ENCODE assay signal across 7 mouse cellular contexts in genomic region chr19:23141391-23142281, GRCm38 (mm10). TPM values are rescaled to one million over a fixed set of nuclear protein-coding genes. Genes with fewer than 3 reads are reported as not detected.
DNase-seq lines count a peak whose midpoint lies in the region; ATAC-seq and TF ChIP-seq lines count a peak whose summit lies in the region.

No protein-coding gene starts in this region.

- under 1% methylated on average over 94 of the region's 94 CpGs for WGBS in embryonic facial prominence, embryonic 12.5 days
- under 1% methylated on average over 39 of the region's 94 CpGs for WGBS in limb, embryonic 14.5 days
- WGBS in midbrain, embryonic 13.5 days = under 1% methylated on average over 92 of the region's 94 CpGs
- WGBS in spleen, adult 2 months = 1% methylated on average over 87 of the region's 94 CpGs

- DNase-seq in adrenal gland, postnatal 25 days = peak; percentile 90
- peak; percentile 83 for DNase-seq in heart, adult 8-10 months (ENCODE audit: low spot score)
- DNase-seq in kidney, adult 8-10 months = peak; percentile 68 to 74
- DNase-seq in limb, embryonic 14.5 days (ENCODE audit: low spot score) = peak; percentile 75
- DNase-seq in spleen, adult 2 months (ENCODE audit: low read depth in 1 of 2, low spot score in 2 of 2) = peak in 1 of 2 experiments; percentile 23

- H3K9ac ChIP-seq in embryonic facial prominence, embryonic 12.5 days = peak overlapping the region; percentile 60
- H3K9ac ChIP-seq in limb, embryonic 14.5 days (ENCODE audit: low read depth, low read length, severe bottlenecking) = peak overlapping the region; percentile 56
- peak overlapping the region; percentile 63 for H3K9ac ChIP-seq in midbrain, embryonic 13.5 days (replicated peaks)

- H3K4me1 ChIP-seq in embryonic facial prominence, embryonic 12.5 days = peaks cover 13% of the 10 kb centered on the region
- peaks cover 15% of the 10 kb centered on the region for H3K4me1 ChIP-seq in limb, embryonic 14.5 days (ENCODE audit: control insufficient read depth, insufficient read depth, low read length)
- H3K4me1 ChIP-seq in midbrain, embryonic 13.5 days (replicated peaks) = peaks cover 22% of the 10 kb centered on the region
- peaks cover 4% of the 10 kb centered on the region; the same call in 1 of the 2 replicates for H3K4me1 ChIP-seq in spleen, adult 2 months (ENCODE audit: control insufficient read depth, insufficient read depth, insufficient read length)

- no peaks in the 10 kb centered on the region for H3K36me3 ChIP-seq in embryonic facial prominence, embryonic 12.5 days
- no peaks in the 10 kb centered on the region for H3K36me3 ChIP-seq in limb, embryonic 14.5 days (ENCODE audit: control insufficient read depth, insufficient read depth, low read length)
- no peaks in the 10 kb centered on the region for H3K36me3 ChIP-seq in midbrain, embryonic 13.5 days
- H3K36me3 ChIP-seq in spleen, adult 2 months (ENCODE audit: control insufficient read depth, insufficient read depth, low read length) = no peaks in the 10 kb centered on the region

- TF ChIP-seq CTCF in spleen, adult 2 months (IDR thresholded peaks at IDR 0.05; ENCODE audit: extremely low read depth, insufficient read depth, insufficient read length, insufficient replicate concordance) = no peak

- peaks cover 39% of the 10 kb centered on the region for H3K27me3 ChIP-seq in embryonic facial prominence, embryonic 12.5 days
- peaks cover 11% of the 10 kb centered on the region for H3K27me3 ChIP-seq in limb, embryonic 14.5 days (ENCODE audit: control insufficient read depth, insufficient read depth, low read length)
- H3K27me3 ChIP-seq in midbrain, embryonic 13.5 days = peaks cover 62% of the 10 kb centered on the region
- peaks cover 7% of the 10 kb centered on the region; the same call in 1 of the 2 replicates for H3K27me3 ChIP-seq in spleen, adult 2 months (ENCODE audit: control insufficient read depth, insufficient read depth, low read length)

- H3K9me3 ChIP-seq in embryonic facial prominence, embryonic 12.5 days = no peaks in the 10 kb centered on the region
- H3K9me3 ChIP-seq in limb, embryonic 14.5 days (ENCODE audit: control insufficient read depth, low read length) = no peaks in the 10 kb centered on the region
- no peaks in the 10 kb centered on the region for H3K9me3 ChIP-seq in midbrain, embryonic 13.5 days

- TF ChIP-seq POLR2A in limb, embryonic 14.5 days (IDR thresholded peaks at IDR 0.05; ENCODE audit: borderline replicate concordance, extremely low read depth, insufficient read depth, insufficient read length) = no peak
- TF ChIP-seq POLR2A in spleen, adult 2 months (IDR thresholded peaks at IDR 0.05; ENCODE audit: low read depth, low read length) = no peak

- H3K4me2 ChIP-seq in embryonic facial prominence, embryonic 12.5 days (replicated peaks) = peak overlapping the region; percentile 96
- H3K4me2 ChIP-seq in limb, embryonic 14.5 days (replicated peaks; ENCODE audit: low read depth, low read length, severe bottlenecking) = peak overlapping the region; percentile 95
- peak overlapping the region; percentile 96 for H3K4me2 ChIP-seq in midbrain, embryonic 13.5 days (replicated peaks)

- H3K4me3 ChIP-seq in embryonic facial prominence, embryonic 12.5 days = peak overlapping the region; percentile 62
- peak overlapping the region; percentile 62 for H3K4me3 ChIP-seq in limb, embryonic 14.5 days (replicated peaks; ENCODE audit: low read length)
- peak overlapping the region; percentile 61 for H3K4me3 ChIP-seq in midbrain, embryonic 13.5 days (replicated peaks)
- peak overlapping the region; percentile 83 for H3K4me3 ChIP-seq in spleen, adult 2 months (ENCODE audit: extremely low read depth, insufficient read depth, insufficient read length)

- no peak for ATAC-seq in embryonic facial prominence, embryonic 12.5 days (ENCODE audit: insufficient number of reproducible peaks, insufficient read depth, low FRiP score, low TSS enrichment)
- ATAC-seq in limb, embryonic 14.5 days (ENCODE audit: low FRiP score, low read depth) = no peak
- ATAC-seq in midbrain, embryonic 13.5 days = peak; percentile 40

- no peak overlapping the region for H3K27ac ChIP-seq in embryonic facial prominence, embryonic 12.5 days
- H3K27ac ChIP-seq in limb, embryonic 14.5 days (replicated peaks; ENCODE audit: low read depth, low read length) = peak overlapping the region; percentile 67
- 0 out of 2 replicates have a peak overlapping the region, but pooled peaks have one; percentile 14 for H3K27ac ChIP-seq in midbrain, embryonic 13.5 days
- H3K27ac ChIP-seq in spleen, adult 2 months (ENCODE audit: insufficient read depth, low read length) = peak overlapping the region; percentile 93

RNA-seq across cellular contexts. Expression of gene Klf9, which starts 0.6 kb away (rescaled TPM):
- total RNA-seq in adrenal gland, postnatal 25 days (2021) = 72.2 and 72.8 TPM in 2 replicates
- 2.6 and 2.8 TPM in 2 replicates for polyA plus RNA-seq in embryonic facial prominence, embryonic 12.5 days (2016; fragmentation: Nextera tagmentation; extraction: Ambion mirVana)
- total RNA-seq in heart, adult 8-10 months (2022) = 100 to 1,000 TPM in 3 of 4 experiments, 10 to 100 TPM in 1; 94.4 to 149 (median 104) TPM
- polyA plus RNA-seq in limb, embryonic 14.5 days (2012; rRNA removed) = 2.0 and 2.1 TPM in 2 replicates
- 1.8 and 2.1 TPM in 2 replicates for polyA plus RNA-seq in limb, embryonic 14.5 days (2014; fragmentation: Nextera tagmentation; extraction: Ambion mirVana)
- 0.89 and 1.0 TPM in 2 replicates for polyA plus RNA-seq in midbrain, embryonic 13.5 days (2015; fragmentation: Nextera tagmentation; extraction: Ambion mirVana)
- polyA plus RNA-seq in spleen, adult 2 months (2012; rRNA removed) = 6.3 and 9.2 TPM in 2 replicates
